Mouse (Mus musculus): ENCODE data around the gene Rsbn1l. TPM values are rescaled to one million over a fixed set of nuclear protein-coding genes. Genes with fewer than 3 reads are reported as not detected.
A peak's percentile ranks its signal among the peaks of the same experiment; 100 is the strongest.

The Rsbn1l gene
- polyA plus RNA-seq, 1 experiment from 2014 or later = 5.8 TPM

DNA sequence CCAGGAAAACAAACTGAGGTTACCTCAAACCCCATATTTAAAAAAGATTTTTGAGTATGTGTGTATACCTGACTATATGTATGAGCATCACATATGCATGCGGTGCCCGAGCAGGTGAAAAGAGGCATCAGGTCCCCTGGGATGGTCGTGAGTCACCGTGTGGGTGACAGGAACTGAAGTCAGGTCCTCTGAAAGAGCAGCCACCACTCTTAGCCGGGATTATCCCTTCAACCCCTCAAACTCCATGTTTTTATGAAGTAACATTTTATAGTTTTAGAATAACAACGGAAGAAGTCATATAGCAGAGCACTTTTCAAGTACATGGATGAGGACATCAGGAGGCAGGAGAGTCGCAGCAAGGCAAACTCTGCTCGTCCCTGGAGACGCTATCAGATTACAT is 12.3 kb upstream of the Rsbn1l start:
- Histone ChIP-seq H3K9me3 (replicated peaks) (no peaks in the 10 kb centered on the region), H3K27ac (no peak overlapping the region), H3K4me2 (no peak overlapping the region), H3K36me3 (ENCODE audit: poor library complexity, severe bottlenecking) (no peaks in the 10 kb centered on the region), H3K27me3 (no peaks in the 10 kb centered on the region), H3K9ac (no peak overlapping the region), H3K4me3 (no peak overlapping the region), H3K4me1 (no peaks in the 10 kb centered on the region; the same call in 1 of the 2 replicates)
- WGBS = 78% methylated on average over 9 of the region's 9 CpGs
- ATAC-seq = no peak

DNA sequence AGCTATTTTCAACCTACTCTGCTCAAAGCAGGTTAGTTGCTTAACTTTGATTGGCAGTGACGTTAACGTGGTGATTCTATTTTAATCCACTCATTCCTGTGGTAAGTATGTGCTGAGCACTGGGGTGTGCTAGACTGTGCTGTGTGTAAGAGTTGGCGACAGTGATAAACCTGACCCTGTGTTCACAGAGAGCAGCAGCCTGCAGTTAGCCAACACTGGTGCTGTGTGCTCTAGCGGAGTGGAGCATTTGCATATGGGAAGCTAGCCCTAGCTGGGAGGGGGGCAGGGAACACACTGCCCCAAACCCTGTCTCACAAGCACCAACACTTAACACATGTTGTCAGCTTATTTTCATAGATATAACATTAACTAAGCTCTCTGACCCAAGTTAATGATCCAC is 11.7 kb upstream of the Rsbn1l start:
- H3K9ac ChIP-seq = no peak overlapping the region
- no peak overlapping the region for H3K4me2 ChIP-seq
- H3K4me3 ChIP-seq = no peak overlapping the region
- no peaks in the 10 kb centered on the region for H3K36me3 ChIP-seq (ENCODE audit: poor library complexity, severe bottlenecking)
- H3K4me1 ChIP-seq = peaks cover 2% of the 10 kb centered on the region; the same call in 1 of the 2 replicates
- no peaks in the 10 kb centered on the region for H3K27me3 ChIP-seq
- WGBS = 49% methylated on average over 4 of the region's 4 CpGs
- H3K27ac ChIP-seq = no peak overlapping the region
- H3K9me3 ChIP-seq (replicated peaks) = no peaks in the 10 kb centered on the region
- ATAC-seq = peak; percentile 63

DNA sequence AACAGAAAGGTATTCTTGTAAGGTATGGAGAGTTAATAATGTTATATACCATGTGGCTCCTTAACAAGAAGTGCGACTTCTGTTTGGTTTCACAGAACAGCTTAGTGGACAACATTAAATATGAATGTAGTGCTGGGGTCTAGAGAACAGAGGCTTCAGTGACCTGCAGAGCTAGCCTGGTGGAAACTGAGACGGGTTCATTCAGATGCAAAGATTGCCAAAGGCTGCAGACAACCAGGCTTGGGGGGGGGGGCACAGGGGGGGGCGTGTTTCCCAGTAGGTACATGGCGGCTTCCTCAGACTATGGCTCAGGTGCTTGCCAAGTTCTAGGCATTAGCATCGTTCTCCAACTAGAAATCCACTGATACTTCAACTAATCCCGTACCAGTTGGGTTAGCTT is 8.2 kb upstream of the Rsbn1l start:
- no peaks in the 10 kb centered on the region for H3K36me3 ChIP-seq (ENCODE audit: poor library complexity, severe bottlenecking)
- H3K4me1 ChIP-seq = peaks cover 4% of the 10 kb centered on the region; the same call in 1 of the 2 replicates
- no peak overlapping the region for H3K4me2 ChIP-seq
- no peak overlapping the region for H3K9ac ChIP-seq
- WGBS = 74% methylated on average over 6 of the region's 6 CpGs
- H3K27ac ChIP-seq = no peak overlapping the region
- H3K27me3 ChIP-seq = no peaks in the 10 kb centered on the region
- H3K9me3 ChIP-seq (replicated peaks) = no peaks in the 10 kb centered on the region
- ATAC-seq = no peak
- no peak overlapping the region for H3K4me3 ChIP-seq

DNA sequence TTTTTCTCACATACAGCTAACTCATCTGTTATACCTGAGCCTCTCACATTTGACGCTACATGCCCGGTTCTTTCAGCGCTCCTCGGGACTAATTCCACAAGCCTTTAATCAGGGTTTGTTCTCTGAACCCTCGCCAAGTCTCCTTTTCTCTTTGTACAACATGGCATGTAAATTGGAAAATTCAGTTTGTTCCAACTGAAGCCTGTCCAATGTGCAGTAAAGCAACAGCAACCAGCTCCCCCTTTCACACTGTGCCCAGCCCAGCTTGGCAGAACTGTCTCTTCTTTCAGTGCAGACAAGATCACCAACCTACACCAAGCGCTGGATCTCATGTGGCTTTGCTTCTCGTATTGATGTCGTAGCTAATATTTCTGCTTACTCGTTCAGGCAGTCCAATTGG is 7.1 kb upstream of the Rsbn1l start:
- no peak overlapping the region for H3K4me2 ChIP-seq
- WGBS = 67% methylated on average over 9 of the region's 9 CpGs
- no peak overlapping the region for H3K4me3 ChIP-seq
- H3K4me1 ChIP-seq = peaks cover 4% of the 10 kb centered on the region; the same call in 1 of the 2 replicates
- H3K27ac ChIP-seq = peak overlapping the region; percentile 44; the same call in 1 of the 2 replicates
- H3K9me3 ChIP-seq (replicated peaks) = no peaks in the 10 kb centered on the region
- ATAC-seq = peak; percentile 79
- H3K36me3 ChIP-seq (ENCODE audit: poor library complexity, severe bottlenecking) = no peaks in the 10 kb centered on the region
- no peak overlapping the region for H3K9ac ChIP-seq
- H3K27me3 ChIP-seq = no peaks in the 10 kb centered on the region

DNA sequence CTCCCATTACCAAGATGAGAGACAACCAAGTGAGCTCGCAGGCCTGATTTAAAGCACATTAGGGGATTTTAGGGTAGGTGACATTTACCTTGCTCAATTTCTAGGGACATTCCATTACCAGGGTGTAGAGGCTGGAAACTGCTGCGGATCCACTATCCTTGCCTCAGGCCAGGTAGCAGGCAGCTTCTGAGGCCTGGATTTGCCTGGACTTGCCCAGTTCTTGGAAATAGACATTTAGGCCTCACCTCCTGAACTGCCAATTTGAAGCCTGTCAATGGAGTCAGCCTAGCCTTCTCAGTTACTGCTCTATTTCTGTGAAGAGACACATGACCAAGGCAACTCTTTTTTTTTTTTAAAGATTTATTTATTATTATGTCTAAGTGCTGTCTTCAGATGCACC is 4.7 kb upstream of the Rsbn1l start:
- WGBS = 94% methylated on average over 2 of the region's 2 CpGs
- no peaks in the 10 kb centered on the region for H3K27me3 ChIP-seq

DNA sequence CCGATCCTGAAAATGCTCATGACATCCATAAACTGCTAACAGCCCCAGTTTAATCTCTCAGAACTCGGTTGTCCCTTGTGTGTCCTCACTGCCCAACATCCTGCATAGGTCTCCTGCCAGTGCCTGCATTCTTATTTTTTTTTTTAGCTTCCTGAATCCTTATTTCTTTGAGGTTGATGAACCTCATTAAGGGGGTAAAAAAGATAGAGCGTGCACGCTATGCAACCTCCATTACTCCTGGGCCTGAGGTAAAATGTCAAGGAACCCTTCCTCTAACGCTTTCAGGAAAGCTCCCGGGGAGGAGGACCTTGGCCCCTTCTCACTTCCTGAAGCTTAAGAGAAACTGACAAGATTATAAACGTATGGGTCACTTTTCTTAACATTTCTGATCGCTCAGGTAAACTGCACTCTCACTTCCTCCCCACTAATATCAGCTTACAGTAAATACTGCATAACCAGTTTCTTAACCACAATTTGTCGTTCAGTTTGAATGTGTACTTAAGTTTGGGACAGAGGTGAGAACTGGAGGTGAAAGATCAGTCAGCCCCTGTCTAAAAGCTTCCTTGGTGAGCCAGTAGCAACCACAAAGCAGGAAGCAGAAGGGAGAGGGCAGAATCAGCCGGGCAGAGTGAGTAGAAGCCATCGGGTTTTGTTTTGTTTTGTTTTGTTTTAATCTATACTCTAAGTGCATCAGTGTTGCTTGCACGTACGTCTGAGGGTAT is 923 bp downstream of the Rsbn1l start:
- no peaks in the 10 kb centered on the region for H3K27me3 ChIP-seq
- no peak for ATAC-seq
- peaks cover 15% of the 10 kb centered on the region; the same call in 1 of the 2 replicates for H3K4me1 ChIP-seq
- no peak overlapping the region for H3K4me2 ChIP-seq
- no peak overlapping the region for H3K27ac ChIP-seq
- 0 out of 2 replicates have a peak, but pooled peaks cover 5% of the 10 kb centered on the region for H3K9me3 ChIP-seq (replicated peaks)
- H3K4me3 ChIP-seq = no peak overlapping the region
- peaks cover 5% of the 10 kb centered on the region; the same call in 1 of the 2 replicates for H3K36me3 ChIP-seq (ENCODE audit: poor library complexity, severe bottlenecking)
- no peak overlapping the region for H3K9ac ChIP-seq
- WGBS = 80% methylated on average over 13 of the region's 13 CpGs

More for the DNA sequence above, 4.7 kb upstream of the Rsbn1l start:
- ATAC-seq = no peak
- H3K9ac ChIP-seq = no peak overlapping the region
- H3K4me1 ChIP-seq = peaks cover 4% of the 10 kb centered on the region; the same call in 1 of the 2 replicates
- no peak overlapping the region for H3K27ac ChIP-seq
- peaks cover 5% of the 10 kb centered on the region; the same call in 1 of the 2 replicates for H3K36me3 ChIP-seq (ENCODE audit: poor library complexity, severe bottlenecking)
- H3K4me3 ChIP-seq = no peak overlapping the region
- no peak overlapping the region for H3K4me2 ChIP-seq
- 0 out of 2 replicates have a peak, but pooled peaks cover 5% of the 10 kb centered on the region for H3K9me3 ChIP-seq (replicated peaks)

DNA sequence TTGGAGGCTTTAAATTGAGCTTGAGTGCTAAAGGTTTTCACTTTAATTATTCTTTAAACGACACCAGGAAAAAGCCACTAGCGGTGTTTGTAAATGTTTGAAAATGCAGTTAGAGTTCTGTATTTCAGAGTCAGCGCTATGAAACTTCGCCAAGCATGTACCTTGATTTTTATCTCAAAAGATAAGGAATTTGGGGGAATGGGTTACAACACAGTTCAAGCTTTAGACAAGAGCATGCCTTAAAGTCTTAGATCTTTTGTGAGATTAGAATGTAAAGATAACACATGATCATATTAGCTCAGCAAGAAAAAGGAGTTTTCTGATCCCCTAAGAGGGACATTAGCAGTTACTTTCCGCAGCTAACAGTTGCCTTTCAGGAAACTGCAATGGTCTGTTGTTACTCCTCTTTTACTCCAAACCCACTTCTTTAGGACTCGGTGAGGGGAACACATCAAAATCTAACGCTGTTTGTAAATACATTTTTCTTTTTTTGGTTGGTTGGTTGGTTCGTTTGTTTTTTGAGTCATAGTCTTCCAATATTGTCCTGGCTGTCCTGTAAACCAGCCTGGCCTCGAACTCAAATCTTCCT is 3.8 kb downstream of the Rsbn1l start:
- H3K4me3 ChIP-seq = peak overlapping the region; percentile 94
- peaks cover 5% of the 10 kb centered on the region; the same call in 1 of the 2 replicates for H3K36me3 ChIP-seq (ENCODE audit: poor library complexity, severe bottlenecking)
- peaks cover 28% of the 10 kb centered on the region for H3K4me1 ChIP-seq
- H3K27me3 ChIP-seq = no peaks in the 10 kb centered on the region
- WGBS = 20% methylated on average over 9 of the region's 9 CpGs
- ATAC-seq = no peak
- peak overlapping the region; percentile 67 for H3K4me2 ChIP-seq
- 0 out of 2 replicates have a peak, but pooled peaks cover 5% of the 10 kb centered on the region for H3K9me3 ChIP-seq (replicated peaks)
- no peak overlapping the region for H3K27ac ChIP-seq
- H3K9ac ChIP-seq = peak overlapping the region; percentile 95

DNA sequence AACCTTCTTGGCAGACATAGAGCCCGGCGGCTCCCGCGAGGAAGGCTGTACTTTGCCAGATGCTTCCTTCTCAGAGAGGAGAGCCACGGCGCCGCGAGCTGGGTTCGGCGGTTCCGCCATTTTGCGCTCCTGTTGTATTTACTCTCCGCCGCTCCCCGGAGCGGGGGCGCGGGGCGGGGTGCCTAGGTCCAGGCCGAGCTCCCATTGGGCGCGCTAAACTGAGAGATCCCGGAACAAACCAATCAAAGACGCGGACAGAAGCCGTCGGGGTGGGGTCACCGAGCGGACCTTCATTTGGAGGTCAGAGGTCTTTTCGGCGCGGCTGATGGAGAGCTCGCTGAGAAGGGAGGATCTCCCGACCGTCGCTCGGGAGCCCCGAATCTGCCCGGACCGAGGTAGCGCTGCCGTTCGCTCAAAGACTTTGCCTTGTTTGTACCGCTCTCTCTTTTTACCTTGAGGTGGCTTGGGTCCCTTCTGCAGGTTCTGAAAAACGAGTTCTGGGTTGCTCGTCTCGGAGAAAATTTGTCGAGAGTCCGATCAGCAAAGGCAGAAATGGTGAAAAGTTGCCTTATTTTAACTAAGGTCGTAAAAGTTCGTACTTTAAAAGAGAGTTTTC is 4.4 kb downstream of the Rsbn1l start:
- peaks cover 2% of the 10 kb centered on the region; the same call in 1 of the 2 replicates for H3K36me3 ChIP-seq (ENCODE audit: poor library complexity, severe bottlenecking)
- H3K4me2 ChIP-seq = peak overlapping the region; percentile 67
- peak overlapping the region; percentile 99 for H3K27ac ChIP-seq
- 0 out of 2 replicates have a peak, but pooled peaks cover 2% of the 10 kb centered on the region for H3K9me3 ChIP-seq (replicated peaks)
- H3K4me3 ChIP-seq = peak overlapping the region; percentile 94
- ATAC-seq = peak; percentile 99
- H3K9ac ChIP-seq = peak overlapping the region; percentile 95
- no peaks in the 10 kb centered on the region for H3K27me3 ChIP-seq
- peaks cover 31% of the 10 kb centered on the region for H3K4me1 ChIP-seq
- under 1% methylated on average over 47 of the region's 51 CpGs for WGBS

DNA sequence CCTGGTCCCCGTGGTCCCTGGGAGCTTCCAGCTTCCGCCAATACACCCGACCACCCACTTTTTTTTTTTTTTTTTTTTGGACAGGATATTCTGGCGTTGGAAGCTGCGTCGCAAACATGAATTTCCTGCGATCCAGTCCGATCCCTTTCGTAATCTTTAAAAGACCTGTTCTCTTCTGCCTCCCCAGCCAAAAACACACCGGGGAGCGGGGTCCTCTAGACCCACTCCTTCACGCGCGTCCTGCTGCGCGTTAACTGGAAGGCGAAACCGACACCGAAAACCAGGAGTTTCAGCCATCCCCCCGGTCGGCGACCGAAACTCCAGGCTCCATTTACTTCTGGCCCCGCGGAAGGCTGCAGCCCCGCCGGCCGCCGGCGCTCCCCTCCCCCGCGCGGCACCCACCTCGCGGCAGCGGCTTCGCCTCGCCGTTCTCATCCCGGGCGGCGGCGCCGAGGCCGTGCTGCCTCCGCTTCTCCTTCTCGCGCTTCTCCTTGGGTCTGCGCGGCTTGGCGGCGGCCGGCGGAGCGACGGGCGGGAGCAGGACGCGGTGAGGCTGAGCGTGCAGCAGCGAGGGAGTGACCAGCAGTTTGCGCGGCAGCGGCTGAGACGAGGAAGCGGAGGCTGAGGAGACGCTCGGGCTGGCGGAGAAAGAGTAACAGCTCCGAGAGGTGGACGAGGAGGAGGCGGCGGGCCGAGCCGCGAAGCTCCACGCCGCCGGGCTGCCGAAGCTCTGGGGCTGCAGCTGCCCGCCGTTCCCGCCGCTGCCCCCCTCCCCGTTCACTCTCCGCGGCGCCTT is 5.1 kb downstream of the Rsbn1l start:
- Histone ChIP-seq H3K9me3 (replicated peaks) (no peaks in the 10 kb centered on the region), H3K27ac (peak overlapping the region; percentile 99), H3K36me3 (ENCODE audit: poor library complexity, severe bottlenecking) (no peaks in the 10 kb centered on the region), H3K27me3 (no peaks in the 10 kb centered on the region), H3K4me2 (peak overlapping the region; percentile 67), H3K4me3 (peak overlapping the region; percentile 94), H3K9ac (peak overlapping the region; percentile 95), H3K4me1 (peaks cover 32% of the 10 kb centered on the region)
- peak; percentile 84 for ATAC-seq
- WGBS = under 1% methylated on average over 82 of the region's 88 CpGs

DNA sequence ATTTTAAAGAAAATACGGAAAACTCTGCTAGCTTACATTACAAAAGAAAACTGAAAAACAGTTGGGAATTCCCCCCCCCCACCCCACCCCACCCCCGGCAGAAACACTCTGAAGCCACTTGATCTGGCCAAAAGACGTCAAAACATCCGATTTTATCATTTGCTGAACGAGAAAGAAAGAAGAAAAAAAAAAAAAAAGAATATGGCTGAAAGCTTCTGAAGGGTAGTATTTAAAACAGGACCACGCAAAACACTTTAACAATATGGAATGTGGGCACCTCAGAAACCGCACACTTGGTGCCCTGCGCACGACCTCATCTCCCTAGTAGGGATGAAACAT is 5.7 kb downstream of the Rsbn1l start:
- Histone ChIP-seq H3K9me3 (replicated peaks) (no peaks in the 10 kb centered on the region), H3K4me1 (peaks cover 30% of the 10 kb centered on the region), H3K4me2 (peak overlapping the region; percentile 67), H3K27ac (peak overlapping the region; percentile 99; the same call in 1 of the 2 replicates), H3K4me3 (peak overlapping the region; percentile 94), H3K27me3 (no peaks in the 10 kb centered on the region), H3K9ac (peak overlapping the region; percentile 95), H3K36me3 (ENCODE audit: poor library complexity, severe bottlenecking) (no peaks in the 10 kb centered on the region)
- peak; percentile 10; the same call in 1 of the 2 replicates for ATAC-seq
- WGBS = under 1% methylated on average over 9 of the region's 9 CpGs

DNA sequence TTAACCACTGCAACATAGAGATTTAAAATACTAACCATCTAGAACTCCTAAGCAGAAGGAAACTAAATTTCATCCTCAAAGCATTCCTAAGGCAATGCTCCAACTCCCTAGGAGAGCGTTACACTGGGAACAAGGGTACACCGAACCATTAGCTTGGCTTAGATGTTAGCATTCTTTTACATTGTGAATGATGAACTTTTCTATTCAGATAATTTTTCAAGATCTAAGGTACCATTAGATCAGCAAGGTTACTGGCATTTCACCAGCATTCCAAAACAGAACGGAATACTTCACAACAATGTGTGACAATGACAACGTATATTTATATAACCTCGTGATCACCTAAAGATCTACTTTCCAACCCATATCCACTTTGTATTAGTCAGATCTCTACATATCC is 6.1 kb downstream of the Rsbn1l start:
- peak overlapping the region; percentile 94 for H3K4me3 ChIP-seq
- 10% methylated on average over 5 of the region's 5 CpGs for WGBS
- peak overlapping the region; percentile 95 for H3K9ac ChIP-seq
- H3K36me3 ChIP-seq (ENCODE audit: poor library complexity, severe bottlenecking) = no peaks in the 10 kb centered on the region
- H3K9me3 ChIP-seq (replicated peaks) = no peaks in the 10 kb centered on the region
- peak overlapping the region; percentile 67 for H3K4me2 ChIP-seq
- H3K4me1 ChIP-seq = peaks cover 30% of the 10 kb centered on the region
- no peak for ATAC-seq
- no peaks in the 10 kb centered on the region for H3K27me3 ChIP-seq
- no peak overlapping the region for H3K27ac ChIP-seq
